Mouse (Mus musculus) A20 (cell line): ENCODE results near the gene Usp16.
A peak's percentile ranks its signal among the peaks of the same experiment; 100 is the strongest.

ENCODE experiments used
- DNase-seq: peaks from one replicate; pipeline ENCODE4 v3.0.0-alpha.2; 2011; ENCODE audit warnings: low read depth, low spot score

Gene Usp16

GRCm38 (mm10) chr16:87454419-87455179, at the start of gene Usp16:
Gene Usp16 (plus strand): TSS chr16:87454703.
- DNase-seq, result peak; percentile 92

- peak; percentile 76 for DNase-seq
Observed at GRCm38 (mm10) chr16:87405001-87405400, 49.5 kb upstream of the Usp16 start.

- peak; percentile 31 for DNase-seq
Observed at GRCm38 (mm10) chr16:87420662-87421061, 33.8 kb upstream of the Usp16 start.

GRCm38 (mm10) chr16:87427516-87427915, 27.0 kb upstream of the Usp16 start:
- DNase-seq, result no peak

GRCm38 (mm10) chr16:87432033-87432814, 22.3 kb upstream of the Usp16 start, which contains the start of gene Ltn1:
Gene Ltn1 (minus strand): TSS chr16:87432612.
- peak; percentile 99 for DNase-seq

GRCm38 (mm10) chr16:87434266-87434665, 20.2 kb upstream of the Usp16 start:
- DNase-seq, result no peak

- no peak for DNase-seq
Observed at GRCm38 (mm10) chr16:87434946-87435345, 19.6 kb upstream of the Usp16 start.

GRCm38 (mm10) chr16:87435411-87436205, 18.9 kb upstream of the Usp16 start:
- DNase-seq, result no peak

- DNase-seq, result no peak
Observed at GRCm38 (mm10) chr16:87437096-87437495, 17.4 kb upstream of the Usp16 start.

- DNase-seq, result peak; percentile 16
Observed at GRCm38 (mm10) chr16:87438697-87439096, 15.8 kb upstream of the Usp16 start.

GRCm38 (mm10) chr16:87440184-87440686, 14.3 kb upstream of the Usp16 start, which contains the start of gene Rwdd2b:
Gene Rwdd2b (minus strand): TSS chr16:87440573.
- DNase-seq, result peak; percentile 98

GRCm38 (mm10) chr16:87441089-87441488, 13.4 kb upstream of the Usp16 start:
- DNase-seq, result peak; percentile 68

GRCm38 (mm10) chr16:87442291-87442690, 12.2 kb upstream of the Usp16 start:
- no peak for DNase-seq

- no peak for DNase-seq
Observed at GRCm38 (mm10) chr16:87443245-87443644, 11.3 kb upstream of the Usp16 start.

- DNase-seq, result no peak
Observed at GRCm38 (mm10) chr16:87444071-87444470, 10.4 kb upstream of the Usp16 start.

GRCm38 (mm10) chr16:87445110-87445509, 9.4 kb upstream of the Usp16 start:
- no peak for DNase-seq

GRCm38 (mm10) chr16:87445528-87445927, 9.0 kb upstream of the Usp16 start:
- no peak for DNase-seq

- no peak for DNase-seq
Observed at GRCm38 (mm10) chr16:87453226-87453625, 1.3 kb upstream of the Usp16 start.

GRCm38 (mm10) chr16:87455180-87455611, 693 bp downstream of the Usp16 start:
- no peak for DNase-seq

GRCm38 (mm10) chr16:87458752-87459151, 4.2 kb downstream of the Usp16 start:
- peak; percentile 41 for DNase-seq

- DNase-seq, result no peak
Observed at GRCm38 (mm10) chr16:87470579-87470978, 16.1 kb downstream of the Usp16 start.

GRCm38 (mm10) chr16:87484367-87484766, 29.9 kb downstream of the Usp16 start:
- no peak for DNase-seq
